Mouse (Mus musculus) liver, postnatal 0 days (tissue): ENCODE results near the gene Gsdma2.

Experiments used
- CTCF ChIP-seq: sonication (generic); IDR thresholded peaks from 2 replicates; pipeline ENCODE4 v1.5.1; 2016; ENCODE audit warnings: antibody characterized with exemption, low read depth
- EP300 ChIP-seq: IDR thresholded peaks from 2 replicates; pipeline ENCODE4 v1.6.1; 2016; ENCODE audit warnings: antibody characterized with exemption, low read depth, mild to moderate bottlenecking

DNA sequence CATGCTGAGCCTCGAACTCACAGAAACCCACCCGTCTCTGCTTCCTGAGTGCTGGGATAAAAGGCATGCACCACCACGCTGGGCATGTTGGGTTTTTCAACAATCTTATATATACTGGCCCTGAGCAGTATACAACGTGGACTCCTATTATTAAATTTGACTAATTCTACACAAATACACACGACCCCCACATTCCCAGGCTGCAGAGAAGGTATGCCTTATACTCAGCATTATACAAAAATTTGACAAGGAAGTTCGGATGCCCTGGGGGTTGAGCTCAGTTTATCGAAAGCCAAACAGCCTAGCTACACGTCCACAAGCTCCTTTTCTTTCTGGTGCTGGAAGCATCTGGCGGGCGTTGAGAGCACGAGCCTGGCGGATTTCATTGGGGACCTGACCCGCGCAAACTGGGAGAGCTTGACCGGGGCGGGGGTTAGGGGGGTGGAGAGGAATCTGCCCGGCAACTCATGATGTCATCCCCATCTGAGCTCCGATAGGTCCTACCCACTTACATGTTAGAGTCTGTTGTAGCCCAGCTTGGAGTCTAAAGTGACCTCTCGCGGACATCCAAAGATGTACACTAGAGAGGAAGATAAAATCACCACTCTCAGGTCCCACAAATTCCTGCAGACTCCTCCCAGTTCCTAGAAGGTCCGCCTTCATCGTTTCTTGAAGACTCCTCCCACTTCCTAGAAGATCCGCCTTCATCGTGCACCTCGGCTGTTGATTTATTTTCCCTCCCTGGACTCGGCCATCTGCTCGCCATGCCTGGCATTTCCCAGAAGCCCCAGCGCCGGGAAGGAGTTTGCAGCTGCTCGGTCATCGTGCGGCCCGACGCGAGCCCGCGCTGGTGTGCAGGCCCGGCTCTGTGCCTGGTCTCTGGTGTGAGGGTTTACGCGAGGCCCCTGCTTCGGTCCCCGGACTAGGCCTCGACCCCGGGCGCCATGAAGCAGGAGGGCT is 35.5 kb downstream of the Gsdma2 start, which contains the start of gene Psmd3:
- TF ChIP-seq EP300 (peak; percentile 77; the same call in 1 of the 2 replicates), CTCF (peak; percentile 52)
